23 mouse cellular contexts compared by ENCODE assay signal in genomic region chr17:50537786-50538185, GRCm38 (mm10). TPM values are rescaled to one million over a fixed set of nuclear protein-coding genes. Genes with fewer than 3 reads are reported as not detected.
A peak's percentile ranks its signal among the peaks of the same experiment; 100 is the strongest.
DNase-seq lines count a peak whose midpoint lies in the region; ATAC-seq and TF ChIP-seq lines count a peak whose summit lies in the region.
"Had no signal": no experiment of that assay in that cellular context is flagged by ENCODE, and none has a peak within 500 bp of the region (broad histone marks: within the 10 kb centered on the region; RNA-seq: fewer than 3 reads in every experiment).

No protein-coding gene starts in this region.

- H3K4me1 ChIP-seq in liver, adult 2 months (ENCODE audit: control insufficient read depth, insufficient read depth, low read length): peaks cover 4% of the 10 kb centered on the region; the same call in 1 of the 2 replicates
- H3K4me1 ChIP-seq: embryonic facial prominence, embryonic 13.5 days; embryonic facial prominence, embryonic 15.5 days; forebrain, embryonic 10.5 days; forebrain, embryonic 12.5 days had no signal

- no peaks in the 10 kb centered on the region for H3K36me3 ChIP-seq in liver, adult 2 months (ENCODE audit: control insufficient read depth, insufficient read depth, low read length)
- H3K36me3 ChIP-seq: forebrain, embryonic 12.5 days had no signal

- no peak for ATAC-seq in frontal cortex, adult (ENCODE audit: low TSS enrichment)
- ATAC-seq: forebrain, embryonic 14.5 days; forebrain, embryonic 16.5 days had no signal

- H3K4me3 ChIP-seq in liver, adult 2 months (ENCODE audit: insufficient read depth, low read depth, low read length): no peak overlapping the region
- H3K4me3 ChIP-seq: embryonic facial prominence, embryonic 13.5 days; embryonic facial prominence, embryonic 15.5 days; erythroblast, embryonic 14.5 days; forebrain, embryonic 10.5 days; forebrain, embryonic 12.5 days had no signal

- DNase-seq in adrenal gland, postnatal 36 days: peak; percentile 33 to 39
- DNase-seq in adrenal gland, postnatal 10 days: no peak
- DNase-seq in liver, adult 2 months (ENCODE audit: extremely low read depth, low read depth, low spot score): peak; percentile 56
- DNase-seq in liver: no peak
- peak; percentile 13 for DNase-seq in ES-CJ7 (ENCODE audit: low read depth, low spot score)
- DNase-seq: adrenal gland, postnatal 14 days; B cell, adult 2 months; cerebellum, adult 11 months; cerebellum, adult 18-20 months; cerebellum, adult 8-10 months; cerebellum, adult 9-11 months; cerebellum, postnatal 14 days; cerebellum, postnatal 36 days; embryo, embryonic 11 days had no signal

- no peak for TF ChIP-seq CTCF in liver, adult 2 months (IDR thresholded peaks at IDR 0.05; ENCODE audit: low read depth, low read length)

- no peak overlapping the region for H3K9ac ChIP-seq in liver, adult 2 months (ENCODE audit: low read depth, low read length)
- H3K9ac ChIP-seq: embryonic facial prominence, embryonic 13.5 days; embryonic facial prominence, embryonic 15.5 days; forebrain, embryonic 12.5 days had no signal

- TF ChIP-seq POLR2A in liver, adult 2 months (IDR thresholded peaks at IDR 0.05; ENCODE audit: extremely low read depth, insufficient read depth, low read length): no peak

- 29% methylated on average over 2 of the region's 2 CpGs for WGBS in liver, adult 2 months

- H3K27ac ChIP-seq in liver, adult 2 months (replicated peaks; ENCODE audit: insufficient read depth, low read depth, low read length): no peak overlapping the region
- H3K27ac ChIP-seq: embryonic facial prominence, embryonic 13.5 days; embryonic facial prominence, embryonic 15.5 days; forebrain, embryonic 10.5 days; forebrain, embryonic 12.5 days had no signal

- no peaks in the 10 kb centered on the region for H3K27me3 ChIP-seq in liver, adult 2 months (ENCODE audit: control insufficient read depth, insufficient read depth, low read length)
- H3K27me3 ChIP-seq: CH12.LX; embryonic facial prominence, embryonic 13.5 days; embryonic facial prominence, embryonic 15.5 days; forebrain, embryonic 12.5 days had no signal

- peaks cover 3% of the 10 kb centered on the region for H3K79me2 ChIP-seq in liver, adult 2 months (ENCODE audit: control insufficient read depth, insufficient read depth, low read length)

RNA-seq across cellular contexts. Expression of gene Plcl2, which starts 28.6 kb away (rescaled TPM):
- total RNA-seq in adrenal gland, postnatal 36 days (2021): 10 to 100 TPM; 58.9 to 75.0 TPM
- total RNA-seq in adrenal gland, postnatal 10 days (2021): 10 to 100 TPM; 42.3 to 45.6 TPM
- total RNA-seq in liver, adult 2 months (2014; rRNA removed): 11.8 and 12.4 TPM in 2 replicates
- 3.6 and 4.2 TPM in 2 replicates for polyA plus RNA-seq in liver, adult 2 months (2012; rRNA removed)

Comparison
In these comparisons a context has a peak if more than half of its experiments do, and no peak if none do; other contexts are left out.
1. DNase-seq: peak in adrenal gland, postnatal 36 days (2 of 2), liver, adult 2 months (single experiment) and ES-CJ7 (single experiment); none in adrenal gland, postnatal 10 days (single experiment) and liver (single experiment).